Mouse (Mus musculus) ES-Bruce4 (cell line): ENCODE results near the gene Bud31.
A peak's percentile ranks its signal among the peaks of the same experiment; 100 is the strongest.

ENCODE experiments used
- CTCF ChIP-seq: IDR thresholded peaks from one replicate; pipeline ENCODE4 v1.8.1; 2011; ENCODE audit warnings: low read depth, low read length
- EP300 ChIP-seq: IDR thresholded peaks from 2 replicates; pipeline ENCODE4 v1.6.1; 2011; ENCODE audit warnings: low read depth, low read length; ENCODE audit not compliant: insufficient read depth

- TF ChIP-seq CTCF: peak; percentile 73
- TF ChIP-seq EP300: no peak
These were observed 20.8 kb upstream of the Bud31 start for GRCm38 (mm10) chr5:145119385-145119784.
